Mouse (Mus musculus) cerebellum, postnatal 4 days (tissue): ENCODE results near the gene Gm20388.

Source experiments
- DNase-seq, 2 experiments: peaks; one replicate each; pipeline ENCODE4 v3.0.0; 2022; ENCODE audit warnings: low spot score in 2 of 2, mixed read lengths in 1 of 2

Gm20388 gene

DNA sequence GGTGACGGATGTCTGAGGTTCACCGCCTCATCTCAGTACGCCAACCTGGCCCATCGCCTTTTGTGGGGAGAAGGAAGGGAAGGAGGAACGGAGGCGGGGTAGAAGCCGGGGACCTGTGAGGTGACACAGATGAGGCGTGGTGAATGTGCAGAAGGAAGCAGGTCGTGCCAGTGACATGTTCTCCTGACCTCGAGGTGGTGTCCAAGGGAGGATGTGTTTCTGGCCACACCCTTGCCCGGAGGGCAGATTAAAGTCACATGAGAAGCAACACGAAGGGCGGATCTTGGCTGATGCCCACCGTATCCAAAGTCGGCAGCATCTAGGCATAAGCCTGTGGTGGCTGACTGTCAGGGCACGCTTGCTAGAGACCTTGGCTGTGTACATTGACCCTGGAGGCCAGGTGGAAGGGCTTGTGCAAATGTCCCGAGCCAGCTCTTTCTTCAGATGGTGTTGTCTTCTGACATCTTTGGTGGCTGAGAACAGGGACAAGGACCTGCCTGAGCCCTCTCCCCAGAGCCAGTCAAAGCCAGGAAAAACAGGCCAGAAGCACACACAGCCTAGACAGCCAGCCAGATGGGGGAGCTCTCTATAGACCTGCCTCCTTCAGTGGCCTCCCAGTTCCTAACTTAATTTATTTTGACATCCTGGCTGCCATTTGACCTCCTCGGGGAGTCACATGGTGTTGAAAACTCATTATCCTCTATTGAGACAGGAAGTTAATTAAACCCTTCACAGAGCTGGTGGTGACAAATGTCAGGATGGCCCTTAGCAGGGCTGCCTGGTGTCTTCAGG lies 2366.8 kb downstream of the Gm20388 start:
- DNase-seq: no peak

- no peak for DNase-seq
These were observed 2369.5 kb downstream of the Gm20388 start for GRCm38 (mm10) chr8:122280156-122280555.

DNA sequence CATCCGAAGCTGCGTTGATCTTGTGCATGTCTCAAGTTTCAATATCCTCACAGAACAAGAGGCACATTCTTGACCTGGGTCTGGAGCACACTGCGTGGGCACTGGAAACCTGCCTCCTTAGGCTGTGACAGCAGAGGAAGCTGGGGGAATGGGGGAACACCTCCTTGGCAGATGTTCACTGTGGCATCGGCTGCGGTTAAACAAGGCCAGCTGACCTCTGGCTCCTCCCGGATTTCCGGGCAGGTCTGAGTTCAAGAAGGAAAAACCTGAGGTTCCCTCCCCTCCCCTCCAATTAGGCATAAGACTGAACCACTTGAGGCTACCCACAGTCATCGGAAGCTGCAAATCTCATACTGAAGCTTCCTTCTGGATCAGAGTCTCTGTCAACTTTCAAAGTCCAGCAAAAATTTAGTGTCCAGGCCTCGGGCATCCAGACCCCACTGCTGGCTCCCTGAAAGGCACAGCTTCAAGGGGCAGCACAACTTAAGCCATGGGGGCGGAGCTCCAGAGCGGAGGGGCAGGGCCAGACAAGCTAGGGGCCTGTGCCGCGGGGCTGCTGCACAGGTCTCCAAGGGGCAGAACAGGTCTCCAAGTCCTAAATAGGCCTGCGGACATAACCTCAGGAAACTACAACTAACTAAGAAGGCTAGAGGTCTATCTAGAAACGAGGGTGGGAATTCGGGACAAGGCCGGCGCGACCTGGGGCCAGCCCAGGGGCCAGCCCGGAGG lies 2370.1 kb downstream of the Gm20388 start:
- DNase-seq: no peak

DNA sequence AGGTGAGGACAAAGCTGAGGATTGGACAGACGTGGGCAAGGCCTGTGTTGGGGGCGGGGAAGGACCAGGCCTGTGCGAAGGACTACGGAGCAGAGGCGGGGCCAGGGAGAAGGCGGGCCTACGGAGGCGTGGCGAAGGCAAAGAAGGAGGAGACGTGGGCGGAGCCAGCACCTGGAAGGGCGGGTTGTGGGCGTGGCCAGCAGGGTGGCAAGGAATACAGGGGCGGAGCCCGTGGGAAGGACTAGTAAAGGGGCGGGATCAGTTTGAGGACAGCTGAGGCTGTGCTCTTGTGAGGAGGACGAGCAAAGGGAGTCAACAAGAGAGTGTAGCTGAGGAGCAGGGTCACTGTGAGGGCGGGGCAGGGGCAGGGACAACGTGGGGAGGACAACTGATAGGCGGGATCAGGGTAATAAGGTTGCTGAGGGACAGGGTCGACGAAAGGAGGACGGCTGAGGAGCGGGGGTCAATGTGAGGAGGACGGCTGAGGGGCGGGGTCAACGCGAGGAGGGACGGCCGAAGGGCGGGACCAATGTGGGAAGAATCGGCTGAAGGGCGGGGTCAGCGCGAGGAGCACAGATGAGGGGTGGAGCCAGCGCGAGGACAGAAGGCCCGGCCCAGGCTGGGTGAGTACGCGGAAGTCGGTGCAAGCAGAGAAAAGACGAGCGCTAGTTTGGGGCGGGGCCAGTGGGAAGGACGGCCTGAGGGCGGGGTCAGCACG lies 2370.8 kb downstream of the Gm20388 start:
- peak; percentile 95 to 98 for DNase-seq

DNA sequence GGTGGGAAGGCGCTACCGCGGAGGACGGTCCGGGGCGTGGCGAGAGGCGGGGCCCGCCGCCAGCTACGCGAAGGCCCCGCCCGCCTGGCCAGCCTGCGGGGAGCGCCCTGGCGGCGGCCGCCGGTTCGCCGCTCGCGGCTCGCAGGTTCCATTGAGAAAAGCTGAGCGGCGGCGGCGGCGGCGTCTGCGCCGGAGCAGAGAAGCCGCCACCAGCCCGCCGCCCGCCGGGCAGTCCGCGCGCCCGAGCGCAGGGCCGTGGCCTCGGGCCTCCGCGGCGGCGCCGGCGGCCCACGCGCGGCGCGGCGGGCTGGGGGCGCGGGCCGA lies 2371.4 kb downstream of the Gm20388 start, which contains the start of gene Zfpm1:
Gene Zfpm1 (plus strand): TSS at position 107 of the 324 bp plus-strand sequence.
- no peak for DNase-seq

GRCm38 (mm10) chr8:122282501-122283355 lies 2372.1 kb downstream of the Gm20388 start:
- peak in 1 of 2 experiments; percentile 46 for DNase-seq

DNA sequence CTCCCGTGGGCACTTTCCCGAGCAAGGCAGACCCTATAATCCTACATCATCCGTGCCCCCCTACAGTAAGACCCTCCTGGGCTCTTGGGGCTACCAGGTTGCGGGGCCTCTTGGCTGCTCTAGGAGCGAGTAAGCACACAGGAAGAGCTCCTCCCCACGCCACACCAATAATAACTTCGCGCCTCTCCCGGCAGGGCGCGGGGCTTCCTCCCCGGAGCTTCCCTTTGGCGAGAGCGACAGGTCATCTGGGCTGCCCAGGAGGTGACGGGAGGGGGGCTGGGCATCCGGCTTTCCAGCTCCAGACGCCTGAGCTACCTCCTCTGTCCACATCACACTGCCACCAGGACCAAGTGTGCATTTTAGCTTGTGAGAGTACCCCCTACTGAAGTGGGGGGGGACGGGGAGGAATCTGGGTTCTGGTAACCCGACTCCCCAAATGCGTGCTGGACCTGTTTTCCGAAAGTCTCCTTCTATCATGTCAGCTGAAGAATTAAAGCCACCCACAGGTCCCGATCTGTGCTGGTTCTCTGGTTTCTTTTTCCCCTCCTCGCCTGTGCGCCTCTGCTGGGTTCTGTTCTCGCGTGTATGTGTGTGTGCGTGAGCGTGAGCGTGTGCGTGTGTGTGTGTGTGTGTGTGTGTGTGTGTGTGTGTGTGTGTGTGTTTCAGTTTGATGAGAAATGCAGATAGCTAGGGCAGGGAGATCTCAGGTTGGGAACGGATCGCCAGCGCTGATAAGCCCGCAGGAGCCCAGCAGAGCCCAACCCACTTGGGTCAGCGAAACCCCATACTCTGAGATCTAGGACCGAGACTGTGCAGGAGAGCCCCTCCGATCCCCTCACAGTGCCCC lies 2372.9 kb downstream of the Gm20388 start:
- DNase-seq: no peak

GRCm38 (mm10) chr8:122284203-122284658 lies 2373.6 kb downstream of the Gm20388 start:
- peak in 1 of 2 experiments; percentile 51 for DNase-seq

DNA sequence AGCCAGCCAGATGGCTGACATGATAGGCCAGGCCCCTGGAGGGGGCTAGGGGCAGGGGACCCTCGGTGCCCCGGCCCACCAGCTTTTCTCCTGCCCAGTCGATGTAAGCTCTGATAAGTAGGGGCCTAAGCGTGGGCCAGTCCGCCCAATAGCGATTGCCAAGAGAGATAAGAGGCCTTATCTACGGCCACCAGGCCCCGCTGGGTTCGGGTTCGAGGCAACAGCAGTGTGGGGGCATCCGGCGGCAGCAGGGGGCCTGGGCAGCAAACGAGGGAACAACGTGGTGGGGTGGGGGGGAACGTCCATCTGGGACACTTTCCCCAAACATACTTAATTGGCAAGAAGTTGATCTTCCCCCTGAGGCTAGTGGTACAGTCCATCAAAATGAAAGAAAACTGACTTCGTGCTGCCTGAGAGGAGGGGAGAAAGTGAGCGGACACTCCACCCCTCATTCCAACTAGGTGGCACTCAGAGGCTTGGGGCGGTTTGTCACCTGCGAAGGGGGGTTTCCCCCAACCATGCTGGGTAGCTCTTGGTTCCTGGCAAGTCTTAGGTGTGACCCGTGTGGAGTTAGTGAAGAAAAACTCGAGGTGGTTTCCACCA lies 2374.1 kb downstream of the Gm20388 start:
- DNase-seq: no peak

GRCm38 (mm10) chr8:122285727-122286126 lies 2375.1 kb downstream of the Gm20388 start:
- no peak for DNase-seq

DNA sequence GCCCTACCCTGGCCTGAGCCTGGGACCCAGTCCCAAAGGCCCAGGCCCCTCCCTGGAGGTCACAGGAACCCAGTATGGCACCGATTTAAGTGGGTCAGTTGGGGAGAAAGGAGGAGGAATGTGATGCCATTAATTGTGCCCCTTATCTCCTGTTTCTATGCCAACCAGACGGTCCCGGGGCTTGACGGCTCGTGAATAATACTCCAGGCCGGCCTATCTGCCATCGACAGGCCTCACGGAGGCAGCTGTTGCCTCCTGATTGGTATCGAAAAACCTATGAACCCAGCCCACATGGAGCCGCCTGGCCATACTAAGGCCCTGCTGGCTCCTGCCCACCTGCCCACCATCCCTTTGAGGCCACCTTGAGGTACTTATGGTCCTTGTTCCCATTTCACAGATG lies 2376.3 kb downstream of the Gm20388 start:
- no peak for DNase-seq

DNA sequence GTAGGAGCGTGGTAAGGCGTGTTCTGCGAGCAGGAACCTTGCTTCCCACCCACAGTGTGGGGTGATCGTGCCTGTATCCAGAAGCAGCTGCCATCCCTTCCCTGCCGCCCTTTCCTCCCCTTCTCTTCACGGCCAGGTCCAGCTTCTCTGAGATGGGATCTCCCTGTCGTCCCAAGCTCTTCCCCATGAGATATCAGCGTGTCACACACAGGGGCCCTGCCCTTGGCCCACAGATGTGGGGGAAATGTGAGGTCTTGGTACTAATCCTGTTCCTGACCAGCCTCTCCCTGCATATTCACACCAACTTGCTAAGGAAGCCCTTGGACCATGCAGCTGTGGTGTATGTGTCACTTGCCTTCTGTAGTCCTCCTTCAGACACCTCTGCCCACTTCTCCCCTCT lies 2377.1 kb downstream of the Gm20388 start:
- DNase-seq: no peak

DNA sequence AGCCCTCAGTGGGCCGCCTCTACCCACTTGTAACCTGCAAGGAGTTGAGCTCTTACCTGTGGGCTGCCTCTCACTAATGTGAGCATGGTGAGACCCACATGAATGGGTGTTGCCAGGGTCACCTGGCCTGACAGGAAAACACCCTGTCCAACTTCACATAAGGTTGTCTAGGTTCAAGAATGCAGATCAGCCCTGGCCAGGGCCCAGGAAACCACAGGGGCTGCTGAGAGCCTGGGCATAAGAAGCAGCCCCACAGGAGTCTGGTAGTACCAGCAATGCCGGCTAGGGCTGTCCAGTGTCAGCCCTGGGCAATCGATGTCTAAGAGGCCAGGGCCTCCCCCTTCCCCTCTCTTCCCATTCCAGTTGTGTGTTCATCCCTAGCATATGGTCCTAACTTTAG lies 2377.7 kb downstream of the Gm20388 start:
- DNase-seq: no peak

- no peak for DNase-seq
These were observed 2380.4 kb downstream of the Gm20388 start for GRCm38 (mm10) chr8:122291075-122291474.

GRCm38 (mm10) chr8:122291549-122291948 lies 2380.9 kb downstream of the Gm20388 start:
- no peak for DNase-seq

DNA sequence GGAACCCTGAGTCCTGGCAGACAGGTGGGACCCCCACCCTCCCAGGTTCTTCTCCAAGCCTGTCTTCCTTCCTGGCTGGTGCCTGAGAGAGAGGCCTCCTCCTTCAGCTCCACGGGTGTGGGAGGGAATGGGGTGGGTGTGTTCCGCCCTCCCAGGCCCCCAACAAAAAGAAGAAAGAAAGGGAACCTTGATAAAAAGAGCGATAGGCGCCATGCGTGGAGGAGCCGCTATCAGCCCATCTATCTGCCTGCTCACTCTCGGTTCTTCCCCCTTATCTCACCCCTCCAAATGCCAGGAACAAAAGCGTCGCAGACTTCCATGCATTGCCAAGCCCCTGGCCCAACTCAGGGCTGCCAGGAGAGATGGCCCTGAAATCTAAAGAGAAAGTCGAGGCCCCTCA lies 2382.8 kb downstream of the Gm20388 start:
- DNase-seq: no peak

GRCm38 (mm10) chr8:122294273-122294683 lies 2383.6 kb downstream of the Gm20388 start:
- no peak for DNase-seq

DNA sequence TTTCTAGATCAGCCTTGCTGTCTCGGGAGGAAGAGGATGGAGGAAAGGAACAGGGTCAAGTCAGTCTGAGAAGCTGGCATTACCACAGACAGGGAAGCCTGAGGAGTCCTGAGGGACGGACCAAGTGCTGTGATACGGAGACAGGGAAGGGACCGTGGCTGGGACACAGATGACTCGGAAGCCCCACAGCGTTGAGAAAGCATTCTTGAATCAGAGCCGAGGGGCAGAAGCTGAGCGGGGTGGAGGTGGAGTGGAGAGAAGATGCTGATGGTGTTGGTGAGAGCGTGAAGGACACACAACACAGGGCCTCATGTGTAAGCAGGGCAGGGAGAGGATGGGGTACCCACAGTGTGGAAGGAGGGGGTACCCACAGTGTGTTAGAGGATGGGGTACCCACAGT lies 2384.7 kb downstream of the Gm20388 start:
- no peak for DNase-seq

- DNase-seq: peak in 1 of 2 experiments; percentile 73
These were observed 2385.7 kb downstream of the Gm20388 start for GRCm38 (mm10) chr8:122296173-122297001.
